Mouse (Mus musculus) adrenal gland, postnatal 4 days (tissue): ENCODE data around the gene Gimap7. TPM values are rescaled to one million over a fixed set of nuclear protein-coding genes. Genes with fewer than 3 reads are reported as not detected.

Source experiments
- DNase-seq, 2 experiments: peaks; one replicate each; pipeline ENCODE4 v3.0.0; 2021 to 2022; ENCODE audit warnings: low spot score in 2 of 2, mixed read lengths in 2 of 2
- total RNA-seq, 2 experiments: library from RNA; stranded (reverse); gene quantifications; 2 replicates each; pipeline ENCODE4 v1.2.3; 2021

The Gimap7 gene
- total RNA-seq, 2 experiments from 2014 or later = not detected

DNA sequence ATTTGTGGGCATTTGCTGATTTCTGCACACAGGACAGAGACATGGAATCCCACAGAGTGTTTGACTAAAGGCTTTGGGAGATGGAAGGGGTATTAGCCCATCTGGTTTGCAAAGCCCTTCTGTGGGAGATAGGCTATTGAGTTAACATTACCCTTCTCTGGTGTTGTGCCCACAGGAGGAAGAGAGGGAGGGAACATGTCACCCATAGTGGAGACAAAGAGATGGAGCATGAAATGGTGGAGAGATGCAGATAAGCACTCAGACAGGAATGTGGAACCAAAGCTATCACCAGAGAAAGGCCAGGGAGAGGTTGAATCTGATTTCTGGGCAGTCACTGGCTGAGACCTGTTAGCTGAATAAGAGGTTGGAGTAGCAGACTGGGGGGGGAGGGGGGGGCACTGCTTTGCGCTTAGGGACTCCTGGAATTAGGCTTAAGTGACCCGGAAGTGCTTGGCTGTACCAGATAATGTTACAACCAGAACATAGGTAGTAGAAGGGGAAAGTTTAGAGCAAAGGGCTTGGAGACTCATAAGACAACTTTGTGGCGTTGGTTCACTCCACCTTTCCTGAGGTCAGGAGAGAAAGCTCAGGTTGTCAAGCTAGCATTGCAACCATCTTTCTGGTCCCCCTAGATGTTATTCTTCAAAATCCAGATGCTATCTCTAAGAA is 22.2 kb downstream of the Gimap7 start:
- DNase-seq = no peak

DNA sequence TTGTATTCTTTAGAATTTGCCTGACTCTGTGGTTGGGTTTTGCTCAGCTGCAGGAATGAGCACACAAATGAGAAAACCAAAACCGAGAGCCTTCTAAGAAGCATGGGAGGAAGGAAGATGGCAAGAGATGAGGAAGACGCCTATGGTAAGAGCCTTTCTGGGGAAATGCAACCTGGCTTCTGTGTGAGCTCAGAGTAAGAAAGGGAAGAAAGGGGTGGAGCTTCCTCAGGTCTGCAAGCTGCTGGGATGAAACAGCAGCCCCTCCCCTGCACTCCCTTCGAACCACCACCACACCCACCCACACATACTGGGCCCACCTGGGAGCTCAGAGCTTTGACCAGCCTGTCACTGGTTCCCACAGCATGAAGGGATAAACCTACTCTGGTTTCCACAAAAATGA is 22.9 kb downstream of the Gimap7 start:
- no peak for DNase-seq

DNA sequence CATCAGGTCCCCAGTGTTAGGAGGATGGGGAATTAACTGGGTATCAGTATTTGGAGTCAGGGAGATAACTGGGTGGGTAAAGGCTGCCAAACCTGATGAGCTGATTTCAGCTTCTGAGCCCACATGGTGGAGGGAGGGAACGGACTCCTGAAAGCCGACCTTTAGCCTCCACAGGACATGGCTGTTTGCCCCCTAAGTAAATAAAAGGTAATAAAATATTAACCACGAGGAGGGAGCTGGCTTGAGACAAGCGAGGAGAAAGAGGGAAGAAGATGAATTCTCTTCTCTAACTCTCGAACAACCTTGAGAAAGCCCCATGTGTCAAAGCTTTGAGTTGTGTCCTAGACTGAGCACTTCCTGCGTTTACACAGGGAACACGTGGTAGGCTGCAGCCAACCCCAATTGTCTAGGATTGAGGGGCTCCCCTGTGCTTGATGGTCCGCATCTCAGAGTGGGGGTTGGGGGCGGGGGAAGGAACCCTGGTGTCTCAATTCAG is 23.3 kb downstream of the Gimap7 start:
- no peak for DNase-seq

DNA sequence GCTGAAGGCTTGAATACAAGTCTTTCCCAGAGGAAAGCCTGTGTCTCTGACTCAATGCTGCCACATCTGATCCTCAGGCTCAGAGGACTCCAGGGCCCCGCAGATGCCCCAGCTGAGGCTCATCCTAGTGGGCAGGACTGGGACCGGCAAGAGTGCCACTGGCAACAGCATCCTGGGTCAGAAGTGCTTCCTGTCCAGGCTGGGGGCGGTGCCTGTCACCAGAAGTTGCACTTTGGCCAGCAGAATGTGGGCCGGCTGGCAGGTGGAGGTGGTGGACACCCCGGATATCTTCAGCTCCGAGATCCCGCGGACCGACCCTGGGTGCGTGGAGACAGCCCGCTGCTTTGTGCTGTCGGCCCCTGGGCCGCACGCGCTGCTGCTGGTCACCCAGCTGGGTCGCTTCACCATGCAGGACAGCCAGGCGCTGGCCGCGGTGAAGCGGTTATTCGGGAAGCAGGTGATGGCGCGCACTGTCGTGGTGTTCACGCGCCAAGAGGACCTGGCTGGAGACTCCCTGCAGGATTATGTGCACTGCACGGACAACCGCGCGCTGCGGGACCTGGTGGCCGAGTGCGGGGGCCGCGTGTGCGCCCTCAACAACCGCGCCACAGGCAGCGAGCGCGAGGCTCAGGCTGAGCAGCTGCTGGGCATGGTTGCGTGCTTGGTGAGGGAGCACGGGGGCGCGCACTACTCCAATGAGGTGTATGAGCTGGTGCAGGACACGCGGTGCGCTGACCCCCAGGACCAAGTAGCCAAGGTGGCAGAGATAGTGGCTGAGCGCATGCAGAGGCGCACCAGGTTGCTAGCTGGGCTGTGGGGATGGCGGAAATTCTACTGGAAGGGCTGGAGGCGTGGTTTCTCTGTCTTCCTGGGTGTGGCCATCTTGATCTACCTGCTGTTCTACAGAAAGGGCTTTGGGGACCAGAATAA is 24.3 kb downstream of the Gimap7 start:
- no peak for DNase-seq

DNA sequence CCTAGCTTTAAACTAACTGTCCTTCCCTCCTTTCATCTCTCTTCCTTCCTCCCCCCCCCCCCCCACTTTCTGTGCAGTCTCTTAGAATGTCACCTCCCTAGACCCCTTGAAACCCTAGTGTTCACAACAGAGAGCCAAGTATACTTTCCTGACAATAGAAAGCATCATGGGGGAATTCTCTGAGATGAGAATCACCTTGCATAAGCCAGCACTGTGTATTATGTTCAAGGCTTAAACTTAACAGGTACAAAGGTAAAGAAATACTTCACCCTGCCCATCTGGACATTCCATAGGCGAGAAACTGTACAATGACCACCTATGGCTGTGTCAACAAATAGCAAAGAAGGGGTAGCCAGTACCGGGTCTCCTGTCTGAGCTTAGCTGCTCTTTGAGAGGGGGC is 27.1 kb downstream of the Gimap7 start:
- no peak for DNase-seq

DNA sequence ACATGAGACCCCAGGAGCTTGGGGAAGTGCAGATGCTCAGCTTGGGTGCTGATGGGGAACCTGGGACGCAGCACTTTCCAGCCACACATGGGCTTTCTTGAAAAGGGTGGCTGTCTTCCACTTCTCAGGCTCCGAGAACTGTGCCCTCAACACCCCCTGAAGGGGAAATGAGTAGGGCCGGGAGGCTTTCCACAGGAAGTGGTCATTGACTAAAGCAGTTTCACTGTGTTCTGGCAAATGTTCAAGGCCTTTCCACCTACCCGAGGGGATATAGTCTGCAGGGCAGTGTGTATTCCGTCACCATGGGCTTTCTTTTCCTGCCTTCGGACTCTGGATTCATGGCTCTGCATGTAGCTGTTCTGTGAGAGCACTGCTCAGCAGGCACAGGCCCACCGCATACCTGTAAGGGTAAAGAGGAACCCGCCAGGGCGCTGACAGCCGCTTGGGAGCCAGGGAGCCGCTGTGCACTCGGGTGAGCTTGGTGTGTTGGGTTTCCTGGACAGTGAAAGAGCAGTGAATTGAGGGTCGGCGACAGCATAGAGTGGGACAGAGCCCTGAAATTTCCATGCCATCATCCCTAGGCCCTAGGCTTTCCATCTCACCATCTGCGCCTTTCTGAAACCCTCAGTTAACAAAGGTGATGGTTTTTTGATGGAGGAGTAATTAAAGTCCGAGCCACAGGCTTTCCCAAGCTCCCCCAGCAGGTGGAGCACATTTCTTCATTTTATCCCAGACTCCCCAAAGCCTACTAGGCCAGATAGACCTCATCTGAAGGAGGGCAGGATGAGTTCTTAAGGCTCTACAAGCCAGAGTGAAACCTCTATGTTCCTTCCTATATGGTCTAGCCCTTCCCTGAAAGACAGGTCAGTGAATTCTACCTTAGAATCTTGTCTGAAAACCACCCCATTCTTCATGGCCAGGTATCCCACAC is 27.8 kb downstream of the Gimap7 start, which contains the start of gene Gimap5:
Gene Gimap5 (plus strand): TSS at position 239 of the 931 bp plus-strand sequence.
- peak in 1 of 2 experiments; percentile 24 for DNase-seq

DNA sequence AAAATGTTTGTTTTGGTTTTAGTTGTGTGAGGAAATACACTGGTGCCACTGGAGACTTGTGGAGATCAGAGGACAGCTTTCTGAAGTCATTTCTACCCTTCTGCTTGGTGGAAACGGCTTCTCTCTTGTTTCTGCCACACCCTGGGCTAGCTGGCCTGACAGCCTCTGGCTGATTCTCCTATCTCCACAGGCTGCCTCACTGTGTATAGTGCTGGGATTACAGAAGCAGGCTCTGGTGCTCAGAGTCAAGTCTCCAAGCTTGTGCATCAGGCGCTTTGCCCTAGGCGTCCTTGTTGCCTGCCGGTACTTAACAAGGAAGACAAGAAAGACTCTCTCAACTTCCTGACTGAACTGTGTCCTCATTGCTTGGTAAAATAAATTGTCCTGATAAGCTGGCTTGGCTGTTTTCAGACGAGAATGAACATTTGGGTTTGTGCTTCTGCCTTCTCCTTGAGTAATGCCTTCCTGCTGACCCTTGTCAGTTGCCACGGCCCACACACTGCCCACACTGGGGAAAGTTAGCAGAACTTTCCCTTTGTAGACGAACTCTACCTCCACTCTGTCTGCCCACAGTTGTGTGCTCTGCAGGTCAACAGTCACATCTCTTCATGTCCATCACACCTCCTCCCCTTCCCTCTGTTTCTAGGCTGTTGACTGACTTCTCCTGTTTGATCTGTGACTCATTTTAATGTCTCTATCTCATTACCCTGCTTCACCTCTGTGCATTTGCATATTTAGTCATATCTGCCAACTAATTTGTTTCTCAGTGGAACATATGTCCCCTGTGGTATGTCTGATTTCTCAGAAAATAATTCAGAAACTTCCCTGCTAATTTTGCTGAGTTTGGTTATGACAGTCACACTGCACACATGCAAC is 28.9 kb downstream of the Gimap7 start:
- no peak for DNase-seq

DNA sequence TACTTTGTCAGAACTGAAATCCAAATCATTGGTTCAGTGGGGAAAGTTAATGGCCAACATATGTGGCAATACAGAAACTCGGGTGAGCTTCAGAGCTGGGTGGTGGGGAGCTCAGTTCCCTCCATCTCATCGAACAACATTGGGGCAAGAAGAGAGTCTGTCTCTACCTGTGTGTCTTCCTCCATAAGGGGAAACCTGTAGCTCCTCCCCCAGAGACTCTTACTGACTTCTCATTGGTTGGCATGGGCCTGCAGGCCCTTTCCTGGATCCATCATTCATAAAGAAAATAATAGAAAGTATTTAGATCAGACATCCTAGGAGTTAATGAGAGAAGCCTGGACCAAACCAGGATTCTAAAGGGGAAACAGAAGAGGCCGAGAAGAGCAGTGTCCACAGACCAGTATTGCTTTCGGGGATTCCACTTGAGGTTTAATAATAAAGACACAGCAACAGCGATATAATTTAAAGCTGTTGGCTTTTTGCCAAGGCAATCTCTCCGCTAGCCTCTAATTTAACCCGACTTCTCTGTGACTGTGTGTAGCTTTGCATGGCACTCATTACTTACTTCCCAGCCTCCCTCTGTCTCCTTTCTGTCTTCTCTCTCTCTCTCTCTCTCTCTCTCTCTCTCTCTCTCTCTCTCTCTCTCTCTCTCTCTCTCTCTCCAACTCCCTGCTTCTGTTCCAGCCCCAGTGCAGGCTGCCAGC is 45.3 kb downstream of the Gimap7 start:
- no peak for DNase-seq

DNA sequence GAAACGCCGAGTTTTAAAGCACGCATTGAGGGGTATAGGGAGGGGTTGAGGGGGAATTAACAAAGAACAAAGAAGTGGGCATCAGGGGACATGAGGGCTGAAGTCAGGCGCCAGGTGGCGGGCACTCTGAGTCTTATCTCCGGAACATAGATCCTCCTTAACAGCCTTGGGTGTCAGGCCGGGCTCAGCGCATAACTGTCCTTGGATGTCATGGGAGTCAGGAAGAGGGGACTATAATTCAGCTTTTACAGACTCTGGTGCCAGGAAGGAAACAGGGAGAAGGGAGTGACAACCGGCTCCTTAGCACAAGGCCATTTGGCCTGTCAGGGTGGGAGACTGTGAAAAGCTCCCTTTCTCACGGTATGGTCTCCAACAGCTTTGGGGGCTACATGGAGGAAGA is 46.1 kb downstream of the Gimap7 start:
- no peak for DNase-seq

DNA sequence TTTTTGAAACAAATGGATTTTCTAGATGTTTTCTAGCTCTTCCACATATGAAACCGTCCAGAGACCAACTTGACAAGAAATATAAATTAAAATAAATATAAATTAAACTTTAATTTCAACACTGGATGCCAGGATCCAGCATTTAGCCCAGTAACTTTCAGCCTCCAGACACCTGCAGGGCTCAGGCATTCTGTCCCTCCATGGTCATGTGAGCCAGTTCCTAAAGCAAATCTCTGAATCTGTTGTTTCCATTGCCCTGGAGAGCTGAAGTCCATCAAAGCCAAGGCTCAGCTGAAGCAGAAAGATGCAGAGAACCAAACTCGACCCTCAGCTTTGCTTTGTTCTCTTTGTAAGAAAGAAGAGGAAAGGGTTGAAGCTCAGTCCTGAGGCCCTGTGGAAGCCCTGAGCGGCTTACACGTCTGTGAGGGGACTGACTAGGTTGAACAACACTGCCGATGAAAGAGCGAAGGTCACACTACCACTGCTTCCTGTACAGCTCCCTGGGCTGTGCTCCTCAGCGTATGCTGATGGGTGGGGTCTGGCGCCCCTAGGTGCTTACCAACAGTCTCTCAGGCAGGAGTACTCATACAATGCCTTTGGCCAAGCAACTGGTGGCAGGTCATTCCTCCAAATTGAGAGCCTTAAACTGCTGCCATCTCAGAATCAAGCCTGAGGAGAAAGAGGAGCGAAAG is 49.9 kb downstream of the Gimap7 start:
- no peak for DNase-seq

DNA sequence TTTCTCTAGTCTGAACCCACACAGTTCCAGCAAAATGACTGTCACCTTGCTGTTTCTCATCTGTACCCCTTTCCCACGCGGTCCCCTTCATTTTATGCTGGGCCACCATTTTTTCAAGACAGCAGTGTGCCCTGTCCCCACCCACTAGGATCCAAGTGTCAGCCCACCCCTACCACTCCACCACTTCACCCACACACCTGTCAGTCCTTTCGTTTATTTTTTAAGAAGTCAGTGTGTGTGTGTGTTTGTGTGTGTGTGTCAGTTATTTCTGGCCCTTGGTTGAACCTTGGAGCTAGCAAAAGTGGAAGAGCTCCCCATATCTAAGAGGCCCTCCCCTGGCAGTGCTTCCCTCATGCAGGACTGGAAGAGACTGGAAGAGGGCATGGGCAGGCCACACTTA is 50.5 kb downstream of the Gimap7 start:
- DNase-seq = no peak

DNA sequence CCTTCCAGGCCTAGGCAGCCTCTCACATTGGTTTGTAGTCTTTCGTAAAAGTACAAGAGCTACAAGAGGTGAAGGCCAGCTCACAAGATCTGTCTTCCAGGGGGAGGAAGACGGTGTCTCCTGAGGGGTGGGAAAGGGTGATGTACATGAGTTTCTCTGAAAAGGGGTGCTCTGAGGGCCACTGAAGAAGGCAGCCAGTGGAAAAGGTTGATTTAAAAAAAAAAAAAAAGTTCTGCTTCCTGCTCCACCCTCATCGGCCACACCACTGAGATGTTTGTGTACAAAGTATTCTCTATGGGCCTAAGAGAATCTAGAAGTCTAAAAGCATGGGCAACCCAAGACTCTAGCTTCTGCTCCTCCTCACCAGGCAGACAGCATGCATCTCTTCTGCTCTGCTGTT is 52.3 kb downstream of the Gimap7 start, which contains the start of gene Gimap3:
Gene Gimap3 (minus strand): TSS at position 156 of the 400 bp plus-strand sequence.
- no peak for DNase-seq

DNA sequence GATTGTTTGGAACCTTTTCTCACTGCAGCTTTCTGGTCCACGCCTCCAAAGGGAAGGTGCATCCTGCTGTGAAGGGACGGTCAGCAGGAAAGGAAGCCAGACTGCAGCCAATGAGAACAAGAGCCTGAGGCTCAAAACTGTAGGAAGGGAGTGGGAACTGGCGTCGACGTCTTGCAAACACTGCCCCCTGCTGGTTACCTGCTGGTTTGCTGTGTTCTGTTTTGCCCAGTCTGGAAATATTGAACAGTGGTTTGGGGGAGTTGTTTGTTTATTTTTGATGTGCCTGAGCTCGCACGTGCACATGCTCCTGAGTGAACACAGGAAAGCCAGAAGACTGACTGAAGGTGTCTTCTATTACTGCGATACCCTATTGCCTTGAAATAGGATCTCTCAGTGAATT is 53.6 kb downstream of the Gimap7 start:
- DNase-seq = peak; percentile 42 to 64

Other genes with a start within 250 kb of the Gimap7 start
- 10 to 100 TPM; 55.8 to 57.0 TPM for gene Atp6v0e2, start 181.0 kb upstream of the Gimap7 start, total RNA-seq
- 10 to 100 TPM; 42.8 to 43.5 TPM for gene Lrrc61, start 163.8 kb upstream of the Gimap7 start, total RNA-seq
- 100 to 1,000 TPM in 1 of 2 experiments, 10 to 100 TPM in 1; 82.0 to 161 TPM for gene Rarres2, start 145.8 kb upstream of the Gimap7 start, total RNA-seq
- not detected for gene Gm45021, start 129.0 kb upstream of the Gimap7 start, total RNA-seq
- 10 to 100 TPM; 59.7 to 61.5 TPM for gene Repin1, start 124.7 kb upstream of the Gimap7 start, total RNA-seq
- gene Gm44965, start 124.7 kb upstream of the Gimap7 start, total RNA-seq = 1 to 10 TPM in 1 of 2 experiments, not detected in 1; 2.0 TPM
- 10 to 100 TPM in 1 of 2 experiments, 1 to 10 TPM in 1; 7.8 to 10.0 TPM for gene Zfp775, start 116.6 kb upstream of the Gimap7 start, total RNA-seq
- gene AI854703, start 91.9 kb upstream of the Gimap7 start, total RNA-seq = 1 to 10 TPM; 2.1 to 3.3 TPM
- 10 to 100 TPM; 10.8 to 12.0 TPM for gene Gimap8, start 71.4 kb upstream of the Gimap7 start, total RNA-seq
- 1 to 10 TPM; 7.2 to 9.3 TPM for gene Gimap9, start 42.5 kb upstream of the Gimap7 start, total RNA-seq
- 10 to 100 TPM; 40.8 to 48.9 TPM for gene Gimap4, start 34.1 kb upstream of the Gimap7 start, total RNA-seq
- gene Gimap6, start 10.4 kb upstream of the Gimap7 start, total RNA-seq = 10 to 100 TPM; 70.3 to 72.9 TPM
- gene Gm28053, start within 50 bp of the Gimap7 start, total RNA-seq = 1 to 10 TPM; 2.8 to 6.3 TPM
- gene Gimap1, start 20.4 kb downstream of the Gimap7 start, total RNA-seq = 10 to 100 TPM; 16.3 to 18.0 TPM
- gene Gimap5, start 27.6 kb downstream of the Gimap7 start, total RNA-seq = 10 to 100 TPM; 19.9 to 24.1 TPM
- gene Gimap3, start 52.2 kb downstream of the Gimap7 start, total RNA-seq = 1 to 10 TPM in 1 of 2 experiments, under 1 TPM in 1; 0.81 to 1.2 TPM
- gene Tmem176a, start 122.3 kb downstream of the Gimap7 start, total RNA-seq = 100 to 1,000 TPM; 194 to 220 TPM
- 100 to 1,000 TPM; 443 to 458 TPM for gene Tmem176b, start 122.9 kb downstream of the Gimap7 start, total RNA-seq
- under 1 TPM; 0.14 to 0.76 TPM for gene Aoc1, start 154.3 kb downstream of the Gimap7 start, total RNA-seq
- not detected for gene 1600015I10Rik, start 211.3 kb downstream of the Gimap7 start, total RNA-seq